Mouse (Mus musculus): Measurements from ENCODE around the gene Plekha1.

Gene Plekha1

DNA sequence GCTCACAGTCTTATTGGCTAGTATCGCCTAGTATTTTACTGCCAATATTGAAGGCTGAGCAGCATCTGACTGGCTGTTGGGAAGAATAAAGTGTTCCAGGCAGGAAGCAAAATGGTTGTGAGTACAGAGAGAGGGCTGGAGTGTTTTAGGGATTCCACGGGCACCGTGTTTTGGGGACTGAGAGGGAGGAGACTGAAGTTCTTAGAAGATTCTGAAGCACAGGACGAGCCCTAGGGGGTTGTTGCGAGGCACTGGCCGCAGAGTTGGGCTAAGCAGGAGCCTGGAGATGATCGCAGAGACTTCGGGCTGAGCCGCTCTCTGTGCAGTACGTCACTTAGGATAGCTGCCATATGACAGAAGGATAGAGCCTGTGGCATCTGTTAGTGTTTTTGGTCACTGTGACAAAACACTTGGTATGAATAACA, 88.6 kb downstream of the Plekha1 start:
- no peak for DNase-seq (ENCODE audit: low spot score)

DNA sequence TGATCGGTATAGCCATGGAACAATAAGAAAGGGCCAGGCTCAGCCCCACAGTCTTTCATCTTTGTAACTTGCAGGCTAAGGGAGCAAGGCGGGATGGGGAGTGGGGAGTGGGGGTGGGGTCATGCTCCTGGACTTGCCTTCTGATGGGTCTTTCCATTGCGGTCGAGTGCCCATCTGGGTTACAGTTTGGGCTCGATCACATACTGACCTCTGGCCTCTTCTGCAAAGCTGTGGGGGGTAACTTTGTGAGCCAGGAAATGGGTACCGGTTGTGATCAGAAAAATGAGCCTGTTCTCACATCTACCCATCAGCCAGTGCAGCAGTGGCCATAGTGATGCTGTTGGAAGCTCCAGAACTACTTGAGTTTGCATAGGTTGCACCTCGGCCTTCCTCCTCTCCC, 93.0 kb downstream of the Plekha1 start:
- DNase-seq (ENCODE audit: low spot score), result no peak

DNA sequence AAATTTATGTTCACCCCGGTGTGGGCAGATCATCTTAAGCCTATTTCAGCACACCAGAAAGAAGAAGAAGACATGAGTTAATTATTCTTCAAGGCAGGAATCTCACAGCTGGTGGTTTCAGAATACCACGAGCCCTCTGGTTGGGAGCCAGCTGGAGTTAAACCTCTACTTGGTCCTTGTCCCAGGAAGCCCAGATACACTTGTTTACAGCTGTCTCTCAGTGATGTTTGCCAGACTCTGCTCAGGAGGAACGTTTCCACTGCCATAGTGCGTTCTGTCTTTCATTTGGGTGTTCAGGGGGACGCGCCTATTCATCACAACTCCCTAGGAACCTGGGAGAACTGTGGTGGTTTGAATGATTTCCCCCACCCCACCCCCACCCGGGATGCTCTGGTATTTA, 94.3 kb downstream of the Plekha1 start:
- peak; percentile 51 for DNase-seq (ENCODE audit: low spot score)

DNA sequence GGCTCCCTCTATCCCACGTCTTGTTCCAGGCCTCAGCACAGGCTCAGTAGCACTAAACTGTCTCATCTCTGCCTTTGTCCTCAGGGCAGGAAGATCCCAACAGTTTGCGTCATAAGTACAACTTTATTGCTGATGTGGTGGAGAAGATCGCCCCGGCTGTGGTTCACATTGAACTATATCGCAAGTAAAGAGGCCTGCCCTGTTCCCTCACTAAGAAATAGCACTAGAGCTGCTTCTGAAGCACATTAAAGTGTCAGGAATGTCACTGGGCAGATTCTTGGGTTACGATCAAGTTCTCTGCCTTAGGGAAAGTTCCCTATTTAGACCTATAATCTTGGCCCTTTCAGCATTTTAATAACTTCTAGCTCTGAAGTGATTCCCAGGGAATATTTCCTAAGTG, 95.9 kb downstream of the Plekha1 start:
- no peak for DNase-seq (ENCODE audit: low spot score)

Measured in ovary, postnatal 36 days (tissue).